Mouse (Mus musculus): ENCODE measurements around the gene Pomgnt2. TPM values are rescaled to one million over a fixed set of nuclear protein-coding genes. Genes with fewer than 3 reads are reported as not detected.
"Not testable (repeated sequence)": the region's sequence is repeated elsewhere in the genome, so short reads cannot be mapped to it uniquely, and the experiment has no call there.

Pomgnt2 gene
- polyA plus RNA-seq, 1 experiment from 2014 or later: 28.3 TPM

DNA sequence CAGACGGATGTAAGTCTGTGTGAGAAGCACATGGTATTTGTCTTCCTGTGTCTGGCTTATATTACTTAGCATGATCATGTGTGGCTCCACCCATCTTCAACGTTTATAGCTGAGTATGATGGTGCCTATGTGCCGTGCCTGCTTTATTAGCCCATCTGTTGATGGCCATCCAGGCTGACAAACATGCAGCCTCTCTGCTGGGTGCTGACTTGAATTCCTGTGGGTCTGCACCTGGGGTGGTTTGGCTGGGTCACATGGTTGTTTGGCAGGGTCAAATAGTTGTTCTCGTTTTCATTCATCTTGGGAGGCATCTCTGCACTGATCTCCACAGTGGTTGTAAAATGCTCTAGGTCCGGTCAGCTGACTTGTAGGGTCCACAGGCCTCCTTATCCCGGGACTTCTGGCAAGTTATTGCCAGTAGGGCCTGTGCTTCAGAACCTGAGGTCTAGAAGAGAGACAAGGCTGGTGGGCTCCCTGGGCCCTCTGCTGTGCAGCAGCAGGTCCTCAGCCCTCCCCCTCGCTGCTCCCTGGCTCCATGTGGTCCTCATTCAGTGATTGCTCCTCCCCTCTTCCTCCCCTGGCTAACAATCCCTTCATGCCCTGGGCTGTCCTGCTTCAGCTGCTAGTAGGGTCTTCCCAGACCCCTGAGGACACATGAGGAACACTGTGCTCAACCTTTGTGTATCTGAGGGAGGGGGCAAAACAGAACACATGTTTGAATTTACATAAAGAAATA lies 29.1 kb upstream of the Pomgnt2 start:
- no peaks in the 10 kb centered on the region for H3K27me3 ChIP-seq
- H3K4me2 ChIP-seq (replicated peaks): no peak overlapping the region
- peaks cover 4% of the 10 kb centered on the region; the same call in 1 of the 2 replicates for H3K4me1 ChIP-seq
- no peak for ATAC-seq (replicated peaks)
- 68% methylated on average over 7 of the region's 7 CpGs for WGBS
- H3K36me3 ChIP-seq: no peaks in the 10 kb centered on the region
- H3K4me3 ChIP-seq: no peak overlapping the region
- H3K27ac ChIP-seq (replicated peaks): no peak overlapping the region
- no peak overlapping the region for H3K9ac ChIP-seq (replicated peaks)
- H3K9me3 ChIP-seq: no peaks in the 10 kb centered on the region

DNA sequence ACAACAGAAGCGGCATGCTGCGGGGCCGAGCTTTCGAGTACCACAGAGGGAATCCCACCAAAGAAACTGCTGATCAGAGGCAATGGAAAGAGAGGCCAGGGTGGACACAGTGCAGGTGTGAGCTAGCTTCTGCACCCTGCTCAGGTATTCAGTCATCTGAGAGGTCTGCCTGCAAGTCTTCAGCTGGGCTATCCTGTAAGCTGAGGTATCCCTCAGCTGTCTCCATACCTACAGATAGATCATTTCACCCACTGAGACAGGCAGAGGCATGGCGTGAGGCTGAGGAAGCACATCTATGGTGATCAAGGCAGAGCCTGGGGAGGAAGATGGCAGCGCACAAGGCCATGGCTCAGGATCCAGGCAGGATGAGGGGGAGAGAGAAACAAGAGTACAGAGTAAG lies 27.5 kb upstream of the Pomgnt2 start:
- no peak for ATAC-seq (replicated peaks)
- no peaks in the 10 kb centered on the region for H3K27me3 ChIP-seq
- H3K9ac ChIP-seq (replicated peaks): no peak overlapping the region
- peaks cover 4% of the 10 kb centered on the region for H3K4me1 ChIP-seq
- no peak overlapping the region for H3K27ac ChIP-seq (replicated peaks)
- H3K4me3 ChIP-seq: no peak overlapping the region
- H3K4me2 ChIP-seq (replicated peaks): no peak overlapping the region
- no peaks in the 10 kb centered on the region for H3K36me3 ChIP-seq
- H3K9me3 ChIP-seq: no peaks in the 10 kb centered on the region
- WGBS: 92% methylated on average over 6 of the region's 6 CpGs

DNA sequence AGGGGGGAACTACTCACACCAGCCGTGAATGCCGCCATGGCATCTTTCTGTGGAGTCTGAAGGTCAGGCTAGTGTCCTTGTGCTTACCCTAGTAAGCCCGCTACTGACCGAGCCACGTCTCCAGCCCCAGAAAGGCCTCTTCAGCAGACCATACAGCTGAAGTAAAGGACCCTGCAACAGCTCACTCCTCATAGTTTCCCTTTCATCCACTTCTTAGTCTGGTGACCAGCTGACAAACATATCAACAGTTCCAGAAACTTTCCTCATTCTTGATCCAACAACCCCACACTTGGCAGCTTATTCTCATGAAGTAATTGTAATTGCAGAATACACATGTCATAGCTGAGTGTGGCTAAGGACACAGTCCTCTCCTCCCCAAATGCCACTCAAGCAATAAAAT lies 27.0 kb upstream of the Pomgnt2 start:
- WGBS: 63% methylated on average over 5 of the region's 5 CpGs
- H3K27ac ChIP-seq (replicated peaks): no peak overlapping the region
- ATAC-seq (replicated peaks): no peak

DNA sequence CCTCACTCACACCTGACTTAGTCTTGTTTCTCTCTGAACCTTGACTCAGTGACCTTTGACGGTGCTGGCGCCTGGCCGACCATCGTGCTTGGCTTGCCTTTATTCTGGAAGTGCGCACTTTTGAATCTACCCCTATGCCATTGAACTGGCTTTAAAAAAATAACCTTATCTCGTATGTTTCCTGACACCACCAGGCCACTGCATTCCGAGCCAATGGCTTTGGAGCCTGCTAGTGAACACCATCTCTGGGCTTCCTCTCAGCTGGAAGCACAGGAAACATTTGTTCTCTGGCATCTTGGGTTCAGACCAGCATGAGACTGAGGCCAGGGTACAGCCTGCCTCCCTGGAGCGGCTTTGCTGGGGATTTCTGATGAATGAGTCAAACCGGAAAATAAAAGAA lies 25.9 kb upstream of the Pomgnt2 start:
- Histone ChIP-seq H3K4me2 (replicated peaks) (no peak overlapping the region), H3K9me3 (no peaks in the 10 kb centered on the region), H3K27ac (replicated peaks) (no peak overlapping the region), H3K4me3 (no peak overlapping the region), H3K27me3 (no peaks in the 10 kb centered on the region), H3K9ac (replicated peaks) (no peak overlapping the region), H3K36me3 (no peaks in the 10 kb centered on the region), H3K4me1 (peaks cover 11% of the 10 kb centered on the region)
- no peak for ATAC-seq (replicated peaks)
- 76% methylated on average over 9 of the region's 9 CpGs for WGBS

More for the DNA sequence above, 27.0 kb upstream of the Pomgnt2 start:
- no peak overlapping the region for H3K4me3 ChIP-seq
- H3K4me1 ChIP-seq: peaks cover 10% of the 10 kb centered on the region
- H3K9ac ChIP-seq (replicated peaks): no peak overlapping the region
- H3K27me3 ChIP-seq: no peaks in the 10 kb centered on the region
- no peaks in the 10 kb centered on the region for H3K36me3 ChIP-seq
- H3K4me2 ChIP-seq (replicated peaks): no peak overlapping the region
- H3K9me3 ChIP-seq: no peaks in the 10 kb centered on the region

DNA sequence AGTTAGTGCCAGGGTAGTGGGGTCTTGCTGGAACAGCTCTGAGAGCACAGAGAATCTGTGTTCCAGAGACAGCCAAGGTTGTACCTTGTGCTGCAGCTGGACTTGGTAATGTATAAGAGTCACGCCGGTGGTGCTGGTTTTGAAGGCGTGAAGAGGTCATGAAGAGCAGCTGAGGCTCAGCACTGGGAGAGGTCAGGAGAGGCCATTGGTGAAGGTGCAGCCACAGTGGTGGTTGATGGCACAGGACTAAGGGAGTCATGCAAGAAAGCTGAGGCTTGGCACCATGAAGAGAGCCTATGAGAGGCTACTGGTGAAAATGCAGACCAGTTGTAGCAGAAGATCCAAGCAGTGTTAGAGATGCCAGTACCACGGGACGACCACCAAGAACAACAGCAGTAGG lies 24.7 kb upstream of the Pomgnt2 start:
- Histone ChIP-seq H3K36me3 (no peaks in the 10 kb centered on the region), H3K27ac (replicated peaks) (no peak overlapping the region), H3K4me2 (replicated peaks) (no peak overlapping the region), H3K4me1 (peaks cover 8% of the 10 kb centered on the region), H3K9me3 (no peaks in the 10 kb centered on the region), H3K4me3 (no peak overlapping the region), H3K27me3 (no peaks in the 10 kb centered on the region), H3K9ac (replicated peaks) (no peak overlapping the region)
- no peak for ATAC-seq (replicated peaks)
- WGBS: 99% methylated on average over 5 of the region's 5 CpGs

DNA sequence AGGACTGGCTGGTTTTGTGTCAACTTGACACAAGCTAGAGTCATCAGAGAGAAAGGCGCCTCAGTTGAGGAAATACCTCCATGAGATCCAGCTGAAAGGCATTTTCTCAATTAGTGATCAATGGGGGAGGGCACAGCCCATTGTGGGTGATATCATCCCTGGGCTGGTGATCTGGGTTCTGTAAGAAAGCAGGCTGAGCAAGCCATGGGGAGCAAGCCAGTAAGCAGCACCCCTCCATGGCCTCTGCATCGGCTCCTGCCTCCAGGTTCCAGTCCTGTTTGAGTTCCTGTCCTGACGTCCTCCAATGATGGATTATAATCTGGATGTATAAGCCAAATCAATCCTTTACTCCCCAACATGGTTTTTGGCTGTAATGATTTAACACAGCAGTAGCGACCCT lies 24.3 kb upstream of the Pomgnt2 start:
- 92% methylated on average over 4 of the region's 4 CpGs for WGBS

DNA sequence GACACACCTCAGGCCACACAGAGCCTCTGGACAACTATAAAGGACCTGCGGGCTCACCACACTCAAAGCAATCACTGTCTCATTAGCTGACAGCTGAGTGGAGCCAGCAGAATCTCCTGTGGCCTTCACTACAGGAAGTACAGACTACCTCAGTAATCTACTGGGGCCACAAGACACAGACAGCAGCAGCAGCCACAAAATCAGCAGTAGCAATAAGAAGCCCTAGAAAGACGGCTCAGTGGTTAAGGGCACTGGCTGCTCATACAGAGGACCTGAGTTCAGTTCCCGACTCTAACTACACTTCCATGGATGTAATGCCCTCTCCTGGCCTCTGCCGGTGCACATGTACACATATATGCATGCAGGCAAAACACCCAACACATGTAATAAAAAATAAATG lies 23.4 kb upstream of the Pomgnt2 start:
- H3K27ac ChIP-seq (replicated peaks): no peak overlapping the region
- H3K36me3 ChIP-seq: no peaks in the 10 kb centered on the region
- no peak for ATAC-seq (replicated peaks)
- H3K4me2 ChIP-seq (replicated peaks): no peak overlapping the region
- H3K27me3 ChIP-seq: no peaks in the 10 kb centered on the region
- H3K4me3 ChIP-seq: no peak overlapping the region
- no peaks in the 10 kb centered on the region for H3K9me3 ChIP-seq
- WGBS: 93% methylated on average over 4 of the region's 4 CpGs
- H3K9ac ChIP-seq (replicated peaks): no peak overlapping the region
- peaks cover 8% of the 10 kb centered on the region for H3K4me1 ChIP-seq

More for the DNA sequence above, 24.3 kb upstream of the Pomgnt2 start:
- H3K9ac ChIP-seq (replicated peaks); H3K27me3 ChIP-seq; H3K4me1 ChIP-seq; H3K36me3 ChIP-seq; H3K4me2 ChIP-seq (replicated peaks); H3K9me3 ChIP-seq; ATAC-seq (replicated peaks); H3K4me3 ChIP-seq; H3K27ac ChIP-seq (replicated peaks): not testable (repeated sequence)

DNA sequence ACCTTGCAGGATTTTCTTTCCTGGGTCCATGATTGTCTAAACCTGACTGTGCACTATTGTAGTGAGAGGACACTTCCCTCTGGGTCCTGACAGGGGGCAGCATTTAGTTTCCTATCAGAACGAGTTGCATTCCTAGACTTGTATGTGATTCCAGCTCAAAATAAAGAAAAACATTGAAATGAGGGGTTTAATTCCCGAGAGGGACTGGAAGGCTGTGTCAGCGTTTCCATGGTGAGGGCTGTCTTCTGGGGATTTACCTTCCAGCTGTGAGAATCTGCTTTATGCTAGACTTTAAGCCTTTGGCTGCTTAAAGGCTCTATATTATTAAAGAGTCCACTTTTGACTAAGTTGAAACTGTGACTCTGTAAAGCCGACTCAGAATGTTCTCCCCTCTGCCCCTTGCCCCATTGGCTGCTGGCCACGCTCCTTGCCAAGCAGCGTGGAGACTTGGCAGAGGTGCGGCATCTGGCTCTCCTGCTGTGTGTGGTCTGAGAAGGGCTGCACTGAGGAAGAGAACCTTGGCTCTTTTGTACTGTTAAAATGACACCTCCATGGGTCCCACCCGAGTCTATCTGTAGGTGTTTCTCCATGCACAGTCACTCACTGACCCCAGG lies 22.0 kb upstream of the Pomgnt2 start:
- no peaks in the 10 kb centered on the region for H3K27me3 ChIP-seq
- peak; percentile 88 for ATAC-seq (replicated peaks)
- H3K9ac ChIP-seq (replicated peaks): no peak overlapping the region; the same call in 1 of the 2 replicates
- no peaks in the 10 kb centered on the region for H3K9me3 ChIP-seq
- peaks cover 8% of the 10 kb centered on the region for H3K4me1 ChIP-seq
- no peaks in the 10 kb centered on the region for H3K36me3 ChIP-seq
- peak overlapping the region; percentile 58 for H3K27ac ChIP-seq (replicated peaks)
- H3K4me3 ChIP-seq: no peak overlapping the region
- H3K4me2 ChIP-seq (replicated peaks): peak overlapping the region; percentile 21
- 4% methylated on average over 8 of the region's 8 CpGs for WGBS

DNA sequence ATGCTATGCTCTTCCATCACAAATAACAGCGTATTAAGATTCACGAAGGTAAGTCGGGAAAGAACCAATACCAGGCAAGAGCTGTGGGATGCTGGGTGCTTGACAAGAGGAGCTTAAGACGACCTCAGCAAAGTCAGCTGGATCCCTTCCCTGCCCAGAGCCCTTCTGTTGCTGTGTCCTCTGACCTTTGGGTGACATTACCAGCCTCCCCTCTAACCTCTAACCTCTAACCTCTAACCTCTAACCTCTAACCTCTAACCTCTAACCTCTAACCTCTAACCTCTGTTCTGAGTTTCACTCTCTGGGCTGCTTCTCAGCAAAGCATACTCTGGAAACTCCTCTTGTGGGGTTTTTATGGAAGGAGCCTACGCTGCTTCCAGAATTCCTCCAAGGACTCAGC lies 21.2 kb upstream of the Pomgnt2 start:
- ATAC-seq (replicated peaks): no peak
- H3K9me3 ChIP-seq: no peaks in the 10 kb centered on the region
- WGBS: 77% methylated on average over 5 of the region's 5 CpGs
- H3K4me3 ChIP-seq: no peak overlapping the region
- H3K9ac ChIP-seq (replicated peaks): no peak overlapping the region
- H3K27me3 ChIP-seq: no peaks in the 10 kb centered on the region
- no peak overlapping the region for H3K4me2 ChIP-seq (replicated peaks)
- H3K4me1 ChIP-seq: peaks cover 8% of the 10 kb centered on the region
- no peaks in the 10 kb centered on the region for H3K36me3 ChIP-seq
- no peak overlapping the region for H3K27ac ChIP-seq (replicated peaks)

DNA sequence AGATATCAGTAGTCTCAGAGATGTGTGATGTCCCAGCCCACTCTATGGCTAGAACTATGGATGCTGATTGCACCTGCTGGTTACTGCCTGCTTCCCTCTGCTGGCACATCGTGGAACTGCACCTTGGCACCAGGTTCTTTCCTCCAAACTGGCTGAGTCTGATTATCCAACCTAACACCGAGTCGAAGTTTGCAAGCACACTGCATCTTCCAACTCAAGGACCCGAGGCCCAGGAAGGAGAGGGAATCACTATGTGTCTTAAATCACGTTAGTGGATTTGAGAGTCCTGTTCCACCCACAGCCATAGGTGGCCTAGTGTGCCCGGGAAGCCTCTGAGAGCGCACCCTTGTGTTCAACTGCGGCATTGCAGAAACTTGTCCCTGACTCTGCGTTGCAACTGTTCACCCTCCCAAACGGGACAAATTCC lies 17.3 kb upstream of the Pomgnt2 start:
- Histone ChIP-seq H3K9ac (replicated peaks) (no peak overlapping the region), H3K4me3 (no peak overlapping the region), H3K9me3 (no peaks in the 10 kb centered on the region), H3K4me1 (peaks cover 6% of the 10 kb centered on the region), H3K27me3 (no peaks in the 10 kb centered on the region), H3K36me3 (no peaks in the 10 kb centered on the region), H3K27ac (replicated peaks) (no peak overlapping the region), H3K4me2 (replicated peaks) (no peak overlapping the region)
- ATAC-seq (replicated peaks): 0 out of 2 replicates have a peak, but pooled peaks have one; percentile 14
- WGBS: 8% methylated on average over 10 of the region's 10 CpGs

DNA sequence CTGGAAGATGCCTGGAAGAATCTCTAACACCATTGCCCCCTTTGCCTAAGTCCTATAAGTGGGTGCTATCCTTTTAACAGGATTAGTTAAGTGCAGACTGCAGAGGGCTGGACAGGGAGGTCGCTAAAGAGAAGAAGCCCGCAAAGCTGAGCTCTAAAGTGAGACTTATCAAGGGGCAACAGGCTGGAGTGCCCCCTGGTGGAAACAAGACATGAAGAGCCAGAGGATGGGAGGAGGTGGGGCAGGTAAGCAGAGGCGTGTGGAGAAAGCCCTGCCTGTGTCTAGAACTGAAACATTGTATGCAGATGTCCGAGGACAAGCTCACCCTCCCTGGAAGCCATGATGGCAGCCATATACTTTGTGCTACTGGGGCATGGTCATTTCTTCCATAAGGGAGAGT lies 16.7 kb upstream of the Pomgnt2 start:
- no peak overlapping the region for H3K4me2 ChIP-seq (replicated peaks)
- H3K27me3 ChIP-seq: no peaks in the 10 kb centered on the region
- peaks cover 7% of the 10 kb centered on the region; the same call in 1 of the 2 replicates for H3K4me1 ChIP-seq
- 84% methylated on average over 4 of the region's 4 CpGs for WGBS
- H3K36me3 ChIP-seq: no peaks in the 10 kb centered on the region
- H3K27ac ChIP-seq (replicated peaks): no peak overlapping the region
- no peak overlapping the region for H3K9ac ChIP-seq (replicated peaks)
- no peaks in the 10 kb centered on the region for H3K9me3 ChIP-seq
- no peak overlapping the region for H3K4me3 ChIP-seq
- ATAC-seq (replicated peaks): no peak

DNA sequence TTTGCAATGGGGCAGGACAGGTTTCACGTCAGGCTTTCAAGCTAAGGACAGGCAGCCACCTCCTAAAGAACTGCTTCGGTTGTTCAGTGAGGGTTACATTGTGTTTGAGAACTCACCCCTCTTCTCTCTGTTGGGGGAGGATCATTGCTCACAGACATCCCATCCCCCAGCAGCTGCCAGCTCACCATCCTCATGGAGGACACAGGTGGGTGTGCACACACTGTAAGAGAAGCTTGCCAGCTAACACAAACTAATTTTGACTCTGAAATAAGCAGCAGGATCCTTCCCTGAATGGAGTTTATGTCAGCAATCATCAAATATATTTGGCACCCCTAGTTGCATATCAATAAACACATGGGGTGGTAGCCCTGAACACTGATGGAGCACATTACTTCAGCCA lies 15.9 kb upstream of the Pomgnt2 start:
- H3K27ac ChIP-seq (replicated peaks): no peak overlapping the region
- no peak overlapping the region for H3K4me2 ChIP-seq (replicated peaks)
- no peaks in the 10 kb centered on the region for H3K36me3 ChIP-seq
- peaks cover 9% of the 10 kb centered on the region; the same call in 1 of the 2 replicates for H3K4me1 ChIP-seq
- no peak for ATAC-seq (replicated peaks)
- no peaks in the 10 kb centered on the region for H3K27me3 ChIP-seq
- H3K9me3 ChIP-seq: no peaks in the 10 kb centered on the region
- H3K9ac ChIP-seq (replicated peaks): no peak overlapping the region
- H3K4me3 ChIP-seq: no peak overlapping the region
- 80% methylated on average over 2 of the region's 2 CpGs for WGBS
